Mouse (Mus musculus): ENCODE results near the gene Ppt2.

Ppt2 gene

DNA sequence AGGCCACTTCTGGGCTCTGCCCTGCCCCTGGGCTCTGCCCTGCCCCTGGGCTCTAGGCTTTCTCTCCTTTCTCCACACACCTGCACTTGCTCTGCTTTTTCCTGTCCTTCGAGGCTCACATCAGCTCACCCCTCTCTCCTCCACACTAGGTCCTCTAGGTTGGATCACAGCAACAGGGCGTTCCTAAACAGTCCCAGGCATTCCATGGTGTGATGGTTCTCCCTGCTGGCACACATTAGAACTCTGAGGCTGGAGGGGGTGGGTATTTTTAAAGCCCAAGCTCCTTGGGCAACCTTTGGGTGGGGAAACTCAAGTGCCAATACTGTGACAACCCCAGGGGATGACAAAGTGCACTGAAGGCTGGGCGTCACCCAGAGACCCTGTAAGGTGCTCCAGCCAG lies 9.1 kb upstream of the Ppt2 start:
- DNase-seq = peak; percentile 90

DNA sequence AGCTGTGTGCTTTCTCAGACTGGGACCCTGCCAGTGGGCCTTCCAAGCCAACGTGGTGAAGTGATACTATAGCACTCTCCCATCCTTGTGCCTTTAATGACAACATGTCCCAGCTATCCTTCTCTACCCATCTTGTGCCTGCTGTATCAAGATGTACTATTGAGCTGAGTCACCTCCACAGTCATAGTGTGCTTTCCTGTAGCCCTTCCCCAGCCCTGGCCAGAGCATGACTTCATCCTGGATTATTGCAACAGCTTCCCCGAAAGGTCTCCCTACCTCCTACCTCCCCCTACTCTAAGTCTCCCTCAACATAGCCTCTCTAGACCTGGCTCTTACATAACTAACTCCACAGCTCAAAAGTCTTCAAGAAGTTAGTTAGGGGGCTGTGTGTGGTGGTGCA lies 7.4 kb upstream of the Ppt2 start:
- no peak for DNase-seq

DNA sequence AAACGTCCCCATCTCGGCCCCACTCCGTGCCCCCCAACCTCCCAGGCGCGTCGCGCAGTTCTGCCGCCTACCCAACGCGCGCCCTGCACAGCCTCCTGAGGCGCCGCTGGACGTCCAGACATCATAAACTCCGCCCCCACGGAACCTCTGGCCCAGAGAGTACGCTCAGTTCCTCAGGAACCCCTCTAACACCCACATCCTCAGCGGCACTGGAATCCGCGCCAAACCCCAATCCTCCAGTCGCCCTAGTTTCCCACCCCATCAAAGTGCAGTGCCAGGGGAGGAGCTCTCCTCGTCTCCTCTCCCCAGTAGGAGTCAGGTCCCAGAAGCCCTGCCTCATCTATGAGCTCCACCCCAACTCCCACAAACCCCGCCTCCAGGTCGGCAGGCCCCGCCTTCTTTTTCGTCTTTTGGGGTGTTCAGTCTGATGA lies 4.0 kb upstream of the Ppt2 start:
- DNase-seq = peak; percentile 99

DNA sequence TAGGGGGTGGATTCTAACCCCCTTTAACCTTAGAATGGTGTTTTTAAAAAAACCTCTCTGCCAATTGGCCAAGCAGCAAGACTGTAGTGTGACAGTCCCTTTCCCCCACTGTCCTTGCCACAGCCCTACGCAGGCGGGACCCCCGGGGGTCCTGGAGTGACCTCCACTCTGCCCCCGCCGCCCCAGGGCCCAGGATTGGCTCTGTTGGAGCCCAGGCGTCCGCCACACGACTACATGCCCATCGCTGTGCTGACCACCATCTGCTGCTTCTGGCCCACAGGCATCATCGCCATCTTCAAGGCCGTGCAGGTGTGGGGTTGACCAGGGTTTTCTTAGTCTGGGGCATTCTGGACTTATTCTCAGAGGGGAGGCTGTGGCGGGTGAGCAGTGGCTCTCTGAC lies 3.3 kb upstream of the Ppt2 start:
- no peak for DNase-seq

DNA sequence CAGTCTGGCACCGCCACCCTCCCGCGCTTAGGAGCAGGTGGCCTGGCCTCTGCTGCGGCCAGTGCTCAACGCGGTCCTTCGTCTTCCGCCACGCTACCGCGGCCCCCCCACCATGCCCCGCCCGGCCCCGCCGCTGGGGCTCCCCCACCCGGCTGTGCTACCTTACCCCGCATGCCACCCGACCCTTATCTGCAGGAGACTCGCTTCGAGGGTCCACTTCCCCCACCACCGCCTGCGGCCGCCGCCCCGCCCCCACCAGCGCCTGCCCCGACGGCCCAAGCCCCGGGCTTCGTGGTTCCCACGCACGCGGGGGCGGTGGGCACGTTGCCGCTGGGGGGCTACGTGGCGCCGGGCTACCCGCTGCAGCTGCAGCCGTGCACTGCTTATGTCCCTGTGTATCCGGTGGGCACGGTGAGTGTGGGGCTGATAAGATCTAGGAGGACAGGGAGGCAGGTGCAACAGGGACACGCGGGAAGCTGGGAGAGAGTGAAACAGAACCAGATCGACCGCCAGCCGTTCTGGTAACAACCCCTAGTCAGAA lies 2.5 kb upstream of the Ppt2 start:
- peak; percentile 96 for DNase-seq

DNA sequence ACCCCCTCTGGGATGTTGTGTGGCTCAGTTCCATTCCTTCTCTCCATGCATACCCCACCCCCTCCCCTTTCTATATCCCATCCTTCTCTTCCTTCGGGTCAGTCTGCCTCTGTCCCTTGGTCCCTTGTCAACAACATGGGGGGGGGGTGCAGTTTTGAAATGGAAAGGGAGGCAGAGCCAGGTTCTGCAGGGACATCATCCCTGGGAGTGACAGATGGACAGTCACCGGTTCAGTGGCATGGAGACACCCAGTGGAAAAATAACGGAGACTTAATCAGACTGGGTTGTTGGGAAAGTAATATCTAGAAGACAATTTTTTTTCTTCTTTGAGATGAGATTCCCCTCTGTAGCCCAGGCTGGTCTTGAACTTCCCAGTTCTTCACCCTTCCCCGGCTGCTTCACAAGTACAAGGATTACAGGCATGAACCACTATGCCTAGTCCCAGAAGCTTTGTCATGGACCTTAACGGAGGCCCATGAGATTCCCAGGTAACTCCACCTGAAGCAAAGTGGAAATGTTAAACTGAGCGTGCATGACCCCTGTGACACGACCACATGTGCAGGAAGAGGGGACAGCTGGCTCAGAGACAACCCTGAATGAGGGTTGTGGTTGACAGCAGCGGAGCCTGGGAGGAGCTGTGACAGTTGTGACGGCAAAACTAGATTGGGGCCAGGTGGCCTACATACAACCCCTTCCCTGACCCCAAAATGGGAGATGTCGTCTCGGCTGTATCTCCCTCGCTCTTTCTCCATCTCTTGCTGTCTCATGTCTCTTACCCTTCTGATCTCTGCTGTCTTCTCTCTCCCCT lies 1.7 kb upstream of the Ppt2 start:
- no peak for DNase-seq

DNA sequence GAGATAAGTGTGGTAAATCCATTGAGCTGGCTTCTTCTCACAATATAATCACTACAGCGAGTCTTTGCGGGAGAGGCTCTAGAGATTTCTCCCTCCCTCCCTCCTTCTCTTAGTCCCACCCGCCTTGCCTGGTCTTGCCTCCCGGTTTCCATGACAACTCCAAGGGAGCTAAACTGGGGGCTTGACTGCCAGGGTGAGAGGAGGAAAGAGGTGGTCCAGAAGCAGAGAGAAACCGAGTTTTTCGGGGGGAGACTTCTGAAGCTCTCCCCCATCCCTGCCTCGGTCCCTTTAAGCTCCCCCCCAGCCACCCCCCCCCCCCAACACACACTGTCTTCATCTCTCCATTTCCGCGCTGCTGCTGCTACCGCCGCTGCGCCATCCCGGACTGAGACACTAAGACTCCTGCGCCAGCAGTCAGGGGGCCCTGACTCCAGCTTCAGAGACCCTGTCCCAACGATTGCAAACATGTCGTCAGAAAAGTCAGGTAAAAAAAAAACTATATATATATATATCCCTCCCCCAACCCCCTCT lies 976 bp upstream of the Ppt2 start, which contains the start of gene Prrt1:
TSS of gene Prrt1 (plus strand) at position 313 of the 531 bp plus-strand sequence.
- DNase-seq = peak; percentile 95

DNA sequence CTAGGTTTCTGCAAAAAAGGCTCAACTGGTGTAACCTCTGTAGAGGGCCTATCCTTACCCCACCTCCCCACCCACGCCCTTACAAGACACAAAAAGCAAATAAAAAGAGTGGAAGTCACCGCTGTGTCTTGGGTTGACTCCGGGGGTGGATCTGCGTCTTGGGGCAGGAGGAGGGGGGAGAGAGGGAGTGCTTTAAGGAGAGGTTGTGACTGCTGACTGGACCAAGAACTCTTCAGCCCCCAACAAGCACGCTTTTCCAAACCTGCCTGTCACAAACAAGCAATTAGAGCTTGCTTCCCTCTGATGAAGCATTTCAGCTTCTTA lies 296 bp upstream of the Ppt2 start:
- no peak for DNase-seq

DNA sequence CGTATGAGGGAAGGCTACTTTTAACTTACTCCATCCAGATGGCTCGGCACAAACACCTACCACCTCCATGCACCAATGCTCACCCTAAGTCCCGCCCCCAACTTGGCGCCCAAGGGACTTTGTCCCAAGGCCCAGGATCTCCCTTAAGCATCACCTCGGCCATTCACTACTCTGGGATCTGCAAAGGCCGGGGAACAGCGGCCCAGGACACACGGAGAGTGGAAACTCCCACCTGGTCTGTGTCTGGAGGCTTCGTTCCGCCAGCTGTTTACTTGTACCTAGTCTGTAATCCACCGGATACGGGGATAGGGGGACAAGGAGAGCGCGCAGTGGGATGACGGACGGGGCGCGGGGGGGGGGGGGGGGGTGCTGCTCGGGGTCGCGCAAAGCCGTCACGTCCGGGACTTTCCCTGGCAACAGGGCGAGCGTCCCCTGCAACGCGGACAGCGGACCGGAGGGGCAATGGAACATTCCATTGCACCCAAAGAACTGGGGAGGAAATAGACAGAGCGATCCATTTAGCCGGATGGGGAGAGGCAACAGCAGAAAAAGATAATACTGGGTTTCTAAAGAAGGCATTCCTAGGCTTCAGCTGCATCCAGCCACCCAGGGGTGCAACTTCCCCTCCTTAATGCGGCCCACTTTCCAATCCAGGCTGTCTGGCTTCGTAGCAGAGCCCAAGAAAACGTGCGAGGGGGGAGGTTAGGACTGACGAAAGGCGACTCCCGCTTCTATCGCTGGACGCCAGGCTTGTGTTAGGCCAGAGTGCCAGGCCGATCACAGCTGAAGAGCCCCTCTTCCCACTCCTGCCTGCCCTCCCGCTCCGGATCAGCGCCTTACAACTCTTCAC lies 992 bp downstream of the Ppt2 start:
- DNase-seq = peak; percentile 99

DNA sequence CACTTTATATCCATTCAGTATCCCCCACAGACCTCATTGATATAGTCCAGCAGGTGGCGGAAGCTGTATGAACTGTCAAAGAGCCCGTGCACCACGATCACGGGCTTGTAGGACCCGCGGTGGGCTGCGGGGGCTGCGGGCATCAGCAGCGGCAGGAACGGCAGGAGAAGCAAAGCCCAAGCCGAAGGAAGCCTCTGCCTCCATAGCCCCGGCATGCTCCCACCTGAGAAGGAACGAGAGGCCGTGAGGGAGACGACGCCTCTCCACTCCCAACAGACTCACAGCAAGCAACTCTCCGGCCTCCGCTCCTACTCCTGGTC lies 1.6 kb downstream of the Ppt2 start:
- peak; percentile 96 for DNase-seq

DNA sequence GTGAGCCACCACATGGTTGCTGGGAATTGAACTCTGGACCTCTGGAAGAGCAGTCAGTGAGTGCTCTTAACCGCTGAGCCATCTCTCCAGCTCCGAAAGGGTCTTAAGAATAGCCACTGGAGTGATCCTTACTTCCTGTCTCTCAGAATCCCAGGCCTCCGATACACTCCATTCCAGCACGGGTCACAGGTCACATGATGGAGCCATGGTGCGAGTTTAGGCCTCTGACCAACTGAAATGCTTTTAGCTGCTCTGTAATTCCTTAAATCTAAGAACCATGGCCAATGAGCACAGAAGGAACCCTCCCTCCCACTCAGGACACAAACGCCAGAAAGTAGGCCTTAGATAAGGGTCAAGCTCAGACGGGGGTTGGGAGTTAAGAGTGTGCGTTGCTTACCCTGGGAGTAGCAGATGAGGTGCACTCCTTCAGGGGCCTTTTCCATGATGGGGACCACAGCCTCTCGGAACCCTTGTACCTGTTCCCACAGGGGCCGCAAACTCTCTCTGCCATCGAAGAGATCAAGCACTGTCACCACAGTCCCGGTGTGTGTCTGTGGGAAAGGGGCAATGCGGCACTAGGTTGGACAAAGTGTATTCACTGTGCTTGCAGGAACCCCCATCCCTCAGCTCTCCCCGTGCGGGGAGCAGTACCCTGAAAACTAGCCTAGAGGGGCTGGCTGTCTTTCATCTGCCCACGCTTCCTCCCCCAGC lies 2.1 kb downstream of the Ppt2 start:
- DNase-seq = no peak

DNA sequence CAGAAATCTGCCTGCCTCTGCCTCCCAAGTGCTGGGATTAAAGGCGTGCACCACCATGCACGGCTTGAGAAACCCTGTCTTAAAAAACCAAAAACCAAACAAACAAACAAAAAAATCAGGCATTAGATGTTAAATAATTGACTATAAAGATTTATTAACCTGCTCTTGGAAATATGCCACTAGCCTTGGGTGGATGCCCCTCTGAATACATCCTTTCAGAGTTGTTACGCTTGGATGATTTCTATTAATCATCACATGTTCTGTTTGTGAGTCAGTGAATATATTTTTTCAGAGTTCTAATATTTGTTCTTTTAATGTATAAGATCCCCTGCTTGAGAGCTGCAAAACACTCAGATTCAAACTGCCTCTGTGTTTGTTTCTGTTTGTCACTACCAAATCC lies 3.3 kb downstream of the Ppt2 start:
- no peak for DNase-seq

DNA sequence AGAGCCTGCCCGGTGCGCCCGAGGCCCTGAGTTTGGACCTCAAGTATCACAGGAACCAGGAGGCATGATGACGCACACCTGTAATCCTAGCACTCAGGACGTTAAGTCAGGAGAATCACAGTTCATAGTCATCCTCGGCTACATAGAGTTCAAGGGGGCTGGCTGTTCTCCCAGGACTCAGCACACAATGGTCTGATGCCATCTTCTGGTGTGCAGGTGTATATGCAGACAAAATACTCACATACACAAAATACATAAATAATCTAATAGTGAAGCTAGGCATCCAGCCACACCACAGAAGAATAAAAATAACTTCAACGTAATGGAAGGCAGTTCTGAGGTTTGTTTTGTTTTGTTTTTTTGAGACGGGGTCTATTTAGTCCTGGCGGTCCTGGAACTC lies 5.1 kb downstream of the Ppt2 start:
- no peak for DNase-seq

DNA sequence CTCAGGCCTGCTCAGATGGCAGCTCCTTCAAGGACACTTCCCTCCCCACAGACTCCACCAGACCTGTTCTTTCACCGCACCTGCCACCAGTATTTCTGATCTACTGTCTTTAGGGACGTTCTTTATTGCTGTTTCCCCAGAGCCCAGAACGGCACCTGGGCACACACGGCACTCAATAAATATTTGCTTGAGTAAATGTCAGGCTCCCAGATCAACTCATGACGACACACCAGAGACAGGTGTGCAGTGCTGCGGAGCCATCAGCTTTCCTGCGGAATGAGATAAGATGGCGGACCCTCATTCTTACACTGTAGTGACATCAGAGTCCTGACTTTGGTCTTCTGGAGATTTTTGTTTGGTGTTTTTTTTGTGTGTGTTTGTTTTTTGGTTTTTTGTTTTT lies 7.3 kb downstream of the Ppt2 start:
- no peak for DNase-seq

DNA sequence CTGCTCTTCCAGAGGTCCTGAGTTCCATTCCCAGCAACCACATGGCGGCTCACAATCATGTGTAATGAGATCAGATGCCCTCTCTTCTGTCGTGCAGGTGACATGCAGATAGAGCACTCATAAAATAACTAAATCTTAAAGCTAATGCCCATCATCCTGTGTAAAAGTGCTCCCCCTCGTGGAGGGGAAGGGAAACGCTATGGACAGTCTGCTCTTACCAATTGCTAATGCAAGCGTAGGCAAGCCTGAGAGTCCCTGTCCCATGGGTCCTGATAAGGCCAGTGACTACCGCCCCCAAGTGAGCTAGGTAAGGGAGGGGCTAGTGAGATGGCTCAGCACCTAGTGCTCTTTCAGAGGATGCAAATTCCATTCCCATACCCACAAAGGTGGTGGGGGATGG lies 9.3 kb downstream of the Ppt2 start:
- no peak for DNase-seq

DNA sequence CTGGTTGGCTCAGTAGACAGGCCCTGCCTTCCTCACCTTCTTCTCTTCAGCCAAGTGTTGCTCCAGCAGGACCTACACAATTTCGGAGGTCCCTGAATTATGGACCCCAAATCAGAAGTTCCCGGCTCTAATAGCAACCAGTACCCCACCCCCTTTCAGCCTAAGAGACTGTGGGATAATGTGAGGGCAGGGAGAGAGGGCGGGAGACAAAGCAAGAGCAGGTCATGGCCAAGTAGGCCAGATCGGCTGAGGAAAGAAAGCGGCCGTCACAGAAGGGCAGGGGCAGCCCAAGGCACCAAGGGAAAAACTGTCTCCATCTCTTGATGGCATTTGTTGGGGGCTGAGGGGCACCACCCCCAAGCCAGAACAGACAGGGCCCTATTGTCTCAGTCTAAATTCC lies 12.4 kb downstream of the Ppt2 start, which contains the start of gene Egfl8:
TSS of gene Egfl8 (minus strand) at position 101 of the 400 bp plus-strand sequence.
- DNase-seq = no peak

DNA sequence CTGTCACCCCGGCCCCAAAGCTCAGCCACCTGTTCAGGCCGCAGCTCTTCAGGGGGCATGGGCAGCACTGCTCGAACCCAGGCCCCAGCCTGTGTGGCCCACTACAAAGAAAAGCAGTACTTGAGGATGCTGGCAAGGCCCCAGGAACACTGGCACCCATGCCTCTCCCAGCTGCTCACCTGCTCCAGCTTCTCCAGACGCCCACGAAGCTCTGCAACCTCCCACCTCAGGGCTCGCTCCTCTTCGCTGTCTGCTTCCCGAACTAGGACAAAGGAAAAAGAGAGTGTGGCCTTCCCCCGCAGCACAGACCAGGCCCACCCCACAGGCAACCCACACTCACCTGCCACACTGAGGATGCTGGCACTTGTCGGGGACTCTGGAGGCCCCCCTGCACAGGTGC lies 14.5 kb downstream of the Ppt2 start:
- DNase-seq = no peak

DNA sequence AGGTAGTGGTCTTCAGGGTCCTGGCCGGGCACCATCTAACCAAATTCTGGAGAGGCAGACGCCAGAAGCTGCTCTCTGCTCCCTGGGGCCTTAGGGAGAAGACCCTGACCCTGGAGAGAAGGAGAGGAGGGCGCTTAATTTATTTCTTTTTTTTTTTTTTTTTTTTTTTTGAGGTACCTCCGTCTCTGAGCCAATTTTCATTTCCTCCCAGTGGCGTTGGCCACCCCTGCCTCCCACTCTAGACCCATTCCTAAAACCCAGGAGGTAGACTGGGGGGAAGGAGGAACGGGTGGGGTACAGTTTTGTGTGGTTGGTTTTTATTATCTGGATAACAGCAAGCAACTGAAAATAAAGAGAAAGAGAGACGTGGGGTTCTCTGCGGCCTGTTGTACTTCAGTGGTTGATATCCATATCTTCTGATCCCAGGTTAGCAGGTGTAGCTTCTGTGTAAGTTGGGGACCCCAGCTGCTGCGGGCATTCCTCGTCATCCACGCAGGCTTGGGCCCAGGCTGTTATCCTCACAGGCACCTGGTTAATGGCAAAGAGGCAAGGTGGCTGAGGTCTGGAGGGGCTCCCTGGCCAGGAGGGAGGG lies 15.2 kb downstream of the Ppt2 start:
- no peak for DNase-seq

DNA sequence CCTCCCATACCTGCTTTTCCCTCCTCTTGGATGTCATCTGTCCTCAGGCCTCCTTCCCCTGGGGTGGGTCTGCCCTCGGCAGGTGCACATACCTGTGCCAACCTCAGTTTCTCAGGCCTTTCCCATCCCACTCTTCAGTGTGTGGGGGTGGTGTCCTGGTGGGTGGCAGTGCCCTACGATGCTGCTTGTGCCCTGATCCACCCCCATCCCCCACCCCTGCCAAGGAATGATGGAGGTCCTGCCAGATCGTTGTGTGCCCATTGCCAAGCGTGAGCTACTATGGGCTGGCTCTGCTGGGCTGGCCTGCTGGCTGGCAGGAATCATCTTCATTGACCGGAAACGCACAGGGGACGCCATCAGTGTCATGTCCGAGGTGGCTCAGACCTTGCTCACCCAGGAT lies 17.3 kb downstream of the Ppt2 start:
- DNase-seq = no peak

DNA sequence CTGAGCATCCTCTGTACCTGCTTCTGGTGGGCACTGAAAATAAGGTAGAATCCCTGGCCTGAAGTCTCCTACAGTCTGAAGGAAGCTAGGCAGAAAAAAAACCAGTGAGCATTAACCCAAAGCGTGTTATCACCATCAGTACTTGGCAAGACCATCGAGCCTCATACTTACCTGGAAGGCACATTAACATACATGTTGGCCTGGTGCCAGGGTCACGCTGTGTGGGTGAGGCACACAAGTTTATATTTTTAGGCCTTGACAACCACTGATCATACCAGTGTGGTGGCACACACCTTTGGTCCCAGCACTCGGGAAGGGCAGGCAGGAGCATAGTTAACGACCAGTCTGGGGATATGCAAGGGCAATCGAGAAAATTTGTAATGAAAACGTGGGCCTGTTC lies 20.3 kb downstream of the Ppt2 start:
- DNase-seq = no peak

DNA sequence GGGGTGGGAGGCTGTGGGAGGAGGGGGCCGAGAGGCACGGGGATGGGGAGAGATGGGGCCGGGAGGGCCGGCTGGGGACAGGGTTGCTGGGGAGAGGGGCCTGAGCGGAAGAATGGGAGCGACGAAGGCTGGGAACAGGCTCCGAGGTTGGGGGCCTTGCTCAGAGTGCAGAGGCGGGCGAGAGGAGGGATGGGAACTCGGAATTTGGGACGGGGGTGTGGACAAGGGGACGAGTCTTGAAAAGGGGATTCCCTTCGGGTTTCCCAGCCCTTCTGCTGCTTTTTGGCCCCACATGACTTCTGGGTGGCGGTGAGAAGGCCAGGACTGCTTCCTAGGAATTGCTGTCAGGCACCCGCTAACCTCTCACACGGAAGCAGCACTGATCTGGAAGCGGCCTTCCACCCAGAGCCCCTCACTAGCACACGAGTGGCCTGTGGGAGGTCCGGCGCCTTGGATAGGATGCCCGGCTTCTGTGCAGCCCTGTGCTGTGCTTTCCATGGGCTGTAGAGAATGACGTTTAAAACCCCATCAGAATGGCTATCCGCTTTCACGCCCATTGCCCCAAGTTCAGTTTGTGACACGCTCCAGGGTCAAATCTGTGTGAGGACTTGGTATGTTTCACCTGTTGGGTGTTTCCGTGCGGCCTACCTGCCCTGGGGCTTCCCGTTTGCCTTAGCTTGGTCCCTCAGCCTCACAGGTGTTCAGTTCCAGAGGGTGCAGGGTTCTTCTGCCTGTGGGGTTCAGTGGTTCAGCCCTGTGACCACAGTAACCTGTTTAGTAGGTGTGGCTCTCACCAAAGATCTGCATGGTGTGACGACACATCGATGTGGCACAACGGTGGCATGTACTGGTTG lies 21.9 kb downstream of the Ppt2 start:
- DNase-seq = peak; percentile 95

DNA sequence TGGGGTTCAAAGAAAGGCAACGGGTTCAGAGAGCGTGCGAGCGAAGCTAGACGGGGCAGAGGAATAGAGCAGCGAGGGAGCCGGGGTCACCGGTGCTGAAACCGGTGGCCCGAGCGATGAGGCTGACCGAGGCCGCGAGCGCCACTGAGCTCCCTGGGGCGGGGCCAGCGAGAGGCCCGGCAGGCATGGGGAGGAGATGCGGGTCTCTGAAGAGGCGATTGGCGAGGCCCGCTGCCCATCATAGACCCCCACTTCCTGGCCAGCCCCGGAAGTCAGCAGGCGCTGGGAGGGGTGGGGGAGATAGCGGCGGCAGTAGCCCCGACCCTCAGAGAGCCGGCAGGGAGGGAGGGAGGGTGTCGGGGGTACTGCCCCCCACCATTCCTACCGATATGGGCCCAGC lies 22.7 kb downstream of the Ppt2 start:
- peak; percentile 100 for DNase-seq

Data from heart, adult 11 months (tissue).